Mouse (Mus musculus) kidney, postnatal 36 days (tissue): Measurements from ENCODE around the gene Lce1m.
"Not testable (repeated sequence)": the region's sequence is repeated elsewhere in the genome, so short reads cannot be mapped to it uniquely, and the experiment has no call there.

Source experiments
- DNase-seq, 2 experiments: peaks; one replicate each; pipeline ENCODE4 v3.0.0; 2021 to 2022; ENCODE audit warnings: mixed read lengths in 2 of 2

The Lce1m gene

GRCm38 (mm10) chr3:93018960-93019359 lies at the start of gene Lce1m:
Gene Lce1m, minus strand, starts transcription at chr3:93019060.
- no peak for DNase-seq

- DNase-seq, result not testable (repeated sequence)
These were observed 49.7 kb upstream of the Lce1m start, which contains the start of gene Gm4858 for GRCm38 (mm10) chr3:93068523-93068922. Gene Gm4858, plus strand, starts transcription at chr3:93068823.

- peak in 1 of 2 experiments; percentile 39 for DNase-seq
These were observed 34.1 kb upstream of the Lce1m start for GRCm38 (mm10) chr3:93052826-93053474.

- DNase-seq, result no peak
These were observed 31.3 kb upstream of the Lce1m start for GRCm38 (mm10) chr3:93050182-93050581.

GRCm38 (mm10) chr3:93031450-93031849 lies 12.6 kb upstream of the Lce1m start:
- DNase-seq, result peak; percentile 17 to 41

GRCm38 (mm10) chr3:93025486-93025885 lies 6.6 kb upstream of the Lce1m start:
- DNase-seq, result no peak

- no peak for DNase-seq
These were observed 4.7 kb upstream of the Lce1m start for GRCm38 (mm10) chr3:93023411-93024184.

- DNase-seq, result no peak
These were observed 2.3 kb upstream of the Lce1m start for GRCm38 (mm10) chr3:93021171-93021570.

GRCm38 (mm10) chr3:93015460-93016104 lies 3.3 kb downstream of the Lce1m start, which contains the start of gene Crct1:
Gene Crct1, minus strand, starts transcription at chr3:93015687.
- no peak for DNase-seq

- no peak for DNase-seq
These were observed 4.0 kb downstream of the Lce1m start for GRCm38 (mm10) chr3:93014871-93015270.

- peak; percentile 21 to 52 for DNase-seq
These were observed 4.5 kb downstream of the Lce1m start for GRCm38 (mm10) chr3:93014378-93014801.

GRCm38 (mm10) chr3:93002843-93003242 lies 16.0 kb downstream of the Lce1m start:
- DNase-seq, result no peak

- DNase-seq, result no peak
These were observed 18.2 kb downstream of the Lce1m start for GRCm38 (mm10) chr3:93000621-93001020.

- DNase-seq, result peak; percentile 54 to 87
These were observed 20.2 kb downstream of the Lce1m start for GRCm38 (mm10) chr3:92998691-92999090.

GRCm38 (mm10) chr3:92991926-92992325 lies 26.9 kb downstream of the Lce1m start, which contains the start of gene Lce3f:
Gene Lce3f, plus strand, starts transcription at chr3:92992226.
- DNase-seq, result no peak

- no peak for DNase-seq
These were observed 40.4 kb downstream of the Lce1m start for GRCm38 (mm10) chr3:92978484-92978883.
